Mouse (Mus musculus) heart, embryonic 14.5 days (tissue): Measurements from ENCODE around the gene Cacna1d. TPM values are rescaled to one million over a fixed set of nuclear protein-coding genes. Genes with fewer than 3 reads are reported as not detected.

Experiments used
- ATAC-seq: fragments of 200-750 bp; cut with Nextera tagmentation; 2 replicates; pipeline ENCODE4 v1.8.0; 2017; ENCODE audit warnings: low read depth, moderate TSS enrichment; ENCODE audit not compliant: insufficient number of reproducible peaks, insufficient read depth, low FRiP score
- H3K27ac ChIP-seq, 2 experiments: fragments of 200-500 bp in 1 of 2; fragments of 300-500 bp in 1 of 2; sonication (generic) in 1 of 2; replicated peaks in 1 of 2; 2 replicates each; pipeline ENCODE4 v1.5.1; 2012 to 2014; ENCODE audit warnings: low read depth in 2 of 2, low read length in 2 of 2, control low read depth in 1 of 2, mild to moderate bottlenecking in 1 of 2, mixed read lengths in 1 of 2; ENCODE audit not compliant: control insufficient read depth in 1 of 2, insufficient read depth in 1 of 2
- H3K27me3 ChIP-seq: fragments of 300-500 bp; sonication (generic); 2 replicates; pipeline ENCODE4 v1.6.1; 2014; ENCODE audit warnings: mild to moderate bottlenecking, low read length, control low read depth; ENCODE audit not compliant: control insufficient read depth, insufficient read depth
- H3K36me3 ChIP-seq: fragments of 300-500 bp; sonication (generic); 2 replicates; pipeline ENCODE4 v1.6.1; 2014; ENCODE audit warnings: mild to moderate bottlenecking, control low read depth, low read length, mixed read lengths; ENCODE audit not compliant: control insufficient read depth, insufficient read depth
- H3K4me1 ChIP-seq, 2 experiments: fragments of 200-500 bp in 1 of 2; fragments of 300-500 bp in 1 of 2; sonication (generic) in 1 of 2; 2 replicates each; pipeline ENCODE4 v1.6.1; 2012 to 2014; ENCODE audit warnings: low read length in 2 of 2, control low read depth in 1 of 2, mixed read lengths in 1 of 2; ENCODE audit not compliant: control insufficient read depth in 2 of 2, insufficient read depth in 2 of 2
- H3K4me2 ChIP-seq: fragments of 300-500 bp; sonication (generic); 2 replicates; pipeline ENCODE4 v1.6.1; 2014; ENCODE audit warnings: mild to moderate bottlenecking, low read length
- H3K4me3 ChIP-seq, 2 experiments: fragments of 200-500 bp in 1 of 2; fragments of 300-500 bp in 1 of 2; sonication (generic) in 1 of 2; 2 replicates each; pipeline ENCODE4 v1.5.1; 2012 to 2014; ENCODE audit warnings: low read length in 2 of 2, mild to moderate bottlenecking in 2 of 2, control low read depth in 1 of 2, low read depth in 1 of 2, moderate library complexity in 1 of 2; ENCODE audit not compliant: control insufficient read depth in 1 of 2, insufficient read depth in 1 of 2
- H3K9ac ChIP-seq: fragments of 300-500 bp; sonication (generic); 2 replicates; pipeline ENCODE4 v1.6.1; 2014; ENCODE audit warnings: mild to moderate bottlenecking, low read length
- H3K9me3 ChIP-seq: fragments of 300-500 bp; sonication (generic); 2 replicates; pipeline ENCODE4 v1.6.1; 2016; ENCODE audit warnings: low read length, control low read depth; ENCODE audit not compliant: control insufficient read depth
- WGBS: fragments of 180-500 bp; shearing (Covaris S2); extraction: QIAGEN DNeasy Blood & Tissue Kit; methylation state at CpG from one replicate; pipeline ENCODE4 v1.1.7; 2014; 5-methylcytosine and 5-hydroxymethylcytosine counted together
- polyA plus RNA-seq: library from polyadenylated mRNA; unstranded; fragments of >200 nt; fragmentation: Nextera tagmentation; extraction: Ambion mirVana; gene quantifications from 2 replicates; pipeline ENCODE4 v1.2.1, GENCODE M21; 2014

The Cacna1d gene
- polyA plus RNA-seq, 1 experiment from 2014 or later: 13.1 TPM

- Histone ChIP-seq H3K4me1 (peaks cover 11 to 37% of the 10 kb centered on the region in 2 experiments), H3K27me3 (no peaks in the 10 kb centered on the region), H3K9ac (no peak overlapping the region), H3K4me2 (no peak overlapping the region), H3K27ac (no peak overlapping the region), H3K4me3 (no peak overlapping the region), H3K36me3 (peaks cover 21% of the 10 kb centered on the region), H3K9me3 (peaks cover 4% of the 10 kb centered on the region; the same call in 1 of the 2 replicates)
- 62% methylated on average over 2 of the region's 2 CpGs for WGBS
- no peak for ATAC-seq
These were observed 6.9 kb upstream of the Cacna1d start for GRCm38 (mm10) chr14:30498202-30498601.

DNA sequence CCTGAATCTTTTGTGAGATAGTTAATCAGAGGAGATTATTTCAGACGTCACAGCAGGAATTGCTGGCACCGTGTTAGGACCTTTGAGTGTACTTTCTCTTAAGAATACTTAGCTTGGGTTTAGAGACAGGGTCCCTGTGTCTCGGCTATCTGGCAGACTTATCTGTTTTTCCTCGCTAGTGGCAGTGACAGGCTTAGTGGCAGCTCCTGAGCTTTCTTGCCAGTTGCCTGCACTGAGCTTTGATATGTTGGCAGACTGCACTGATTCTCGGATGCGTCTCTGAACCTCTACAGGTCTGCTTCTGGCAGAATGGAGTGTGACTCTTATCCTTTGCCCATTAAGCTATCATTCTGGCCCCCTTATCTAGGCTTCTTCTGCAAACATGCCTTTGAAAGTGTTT, 3.7 kb upstream of the Cacna1d start:
- H3K9me3 ChIP-seq: peaks cover 4% of the 10 kb centered on the region; the same call in 1 of the 2 replicates
- H3K4me1 ChIP-seq: peaks cover 13 to 50% of the 10 kb centered on the region in 2 experiments
- no peaks in the 10 kb centered on the region for H3K27me3 ChIP-seq
- no peak overlapping the region for H3K4me3 ChIP-seq
- peak overlapping the region; percentile 46 for H3K4me2 ChIP-seq
- 0 out of 2 replicates have a peak overlapping the region, but pooled peaks have one; percentile 21 for H3K9ac ChIP-seq
- ATAC-seq: peak; percentile 51; the same call in 1 of the 2 replicates
- WGBS: 18% methylated on average over 6 of the region's 6 CpGs
- H3K27ac ChIP-seq: peak overlapping the region; percentile 67 to 72
- peaks cover 29% of the 10 kb centered on the region for H3K36me3 ChIP-seq

DNA sequence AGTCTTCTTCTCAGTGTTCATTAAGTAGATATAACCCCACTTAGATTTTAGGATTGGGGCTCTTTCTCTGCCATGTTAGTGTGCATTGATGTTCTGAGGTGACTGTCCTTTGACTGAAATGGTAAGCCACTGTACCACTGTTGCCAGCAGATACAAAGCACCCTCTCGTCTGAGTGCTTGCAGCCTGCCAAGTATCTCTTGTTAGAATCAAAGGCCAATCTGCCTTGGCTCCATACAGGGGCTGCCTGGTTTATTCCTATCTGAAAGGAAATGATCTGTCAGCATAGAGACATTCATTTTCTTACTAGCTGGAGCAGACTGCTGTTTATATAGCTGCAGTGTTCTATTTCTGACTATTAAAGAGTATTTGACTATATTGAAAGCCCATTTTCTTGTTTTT, 2.0 kb upstream of the Cacna1d start:
- no peak overlapping the region for H3K9ac ChIP-seq
- 21% methylated on average over 1 of the region's 1 CpGs for WGBS
- H3K36me3 ChIP-seq: peaks cover 34% of the 10 kb centered on the region
- H3K27ac ChIP-seq: peak overlapping the region in 1 of 2 experiments; percentile 10; a peak in 1 of 4 replicates
- peaks cover 12 to 43% of the 10 kb centered on the region in 2 experiments for H3K4me1 ChIP-seq
- H3K27me3 ChIP-seq: no peaks in the 10 kb centered on the region
- H3K4me3 ChIP-seq: no peak overlapping the region
- no peak overlapping the region for H3K4me2 ChIP-seq
- no peak; the same call in 1 of the 2 replicates for ATAC-seq
- no peaks in the 10 kb centered on the region for H3K9me3 ChIP-seq

DNA sequence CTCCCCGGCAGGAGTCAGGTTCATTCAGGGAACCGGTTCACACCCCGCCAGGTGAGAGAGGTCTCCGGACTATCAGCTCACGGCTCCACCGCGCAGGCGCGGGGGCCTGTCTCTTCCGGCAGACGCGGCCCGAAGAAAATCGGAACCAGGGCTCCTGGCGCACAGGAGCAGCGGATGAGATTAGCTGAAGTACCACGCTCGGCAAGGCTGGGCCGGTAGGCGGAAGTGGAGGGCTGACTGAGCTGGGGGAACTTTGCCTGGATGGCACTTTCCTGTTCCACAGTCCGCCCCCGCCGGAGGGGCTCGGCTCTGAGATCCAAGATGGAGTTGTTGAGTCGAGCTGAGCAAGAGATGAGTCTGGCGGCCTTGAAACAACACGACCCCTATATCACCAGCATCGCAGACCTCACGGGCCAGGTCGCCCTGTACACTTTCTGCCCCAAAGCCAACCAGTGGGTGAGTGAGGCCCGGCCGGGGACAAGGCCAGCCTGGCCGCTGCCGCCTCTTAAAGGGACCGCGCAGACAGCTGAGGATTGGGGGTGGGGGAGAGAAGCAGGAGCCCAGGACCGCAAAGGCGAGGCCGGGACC, 11.8 kb downstream of the Cacna1d start, which contains the start of gene Dcp1a:
Dcp1a (plus strand) TSS at position 175 of the 588 bp plus-strand sequence.
- peak; percentile 97 for ATAC-seq
- H3K9ac ChIP-seq: peak within 1 kb of the TSS; percentile 92
- peaks cover 0 to 9% of the 10 kb centered on the region in 2 experiments; a peak in 2 of 4 replicates for H3K4me1 ChIP-seq
- peak within 1 kb of the TSS; percentile 88 to 94 for H3K4me3 ChIP-seq
- no peaks in the 10 kb centered on the region for H3K27me3 ChIP-seq
- H3K4me2 ChIP-seq: peak within 1 kb of the TSS; percentile 82
- H3K36me3 ChIP-seq: peaks cover 26% of the 10 kb centered on the region
- 1% methylated on average over 39 of the region's 39 CpGs for WGBS
- no peaks in the 10 kb centered on the region for H3K9me3 ChIP-seq
- peak within 1 kb of the TSS; percentile 79 to 94 for H3K27ac ChIP-seq

- H3K4me1 ChIP-seq: no peaks in the 10 kb centered on the region
- no peaks in the 10 kb centered on the region for H3K9me3 ChIP-seq
- no peaks in the 10 kb centered on the region for H3K36me3 ChIP-seq
- H3K4me3 ChIP-seq: no peak overlapping the region
- H3K9ac ChIP-seq: no peak overlapping the region
- H3K27ac ChIP-seq: no peak overlapping the region
- no peaks in the 10 kb centered on the region for H3K27me3 ChIP-seq
- ATAC-seq: no peak
- 84% methylated on average over 6 of the region's 6 CpGs for WGBS
- H3K4me2 ChIP-seq: no peak overlapping the region
These were observed 16.8 kb downstream of the Cacna1d start for GRCm38 (mm10) chr14:30474416-30474815.

DNA sequence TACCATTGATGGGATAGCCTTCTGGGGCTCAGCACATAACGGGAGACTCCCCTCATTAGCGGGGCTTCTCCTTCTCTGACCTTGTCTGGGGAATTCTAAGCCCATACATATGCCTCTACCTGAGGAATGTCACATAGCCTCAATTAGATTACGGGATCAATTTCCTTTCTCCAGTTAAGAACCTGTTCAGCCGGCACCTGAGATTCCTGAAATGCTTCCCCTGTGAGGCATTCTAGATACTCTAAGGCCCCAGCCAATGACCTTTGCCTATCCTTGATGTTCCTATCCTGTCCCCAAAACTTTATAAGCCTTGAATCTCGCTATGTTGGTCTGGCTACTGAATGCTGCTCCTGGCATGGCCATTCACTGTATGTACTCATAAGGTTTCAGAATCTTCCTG, 17.6 kb downstream of the Cacna1d start:
- Histone ChIP-seq H3K4me1 (no peaks in the 10 kb centered on the region), H3K9me3 (no peaks in the 10 kb centered on the region), H3K27me3 (no peaks in the 10 kb centered on the region), H3K36me3 (no peaks in the 10 kb centered on the region), H3K4me3 (no peak overlapping the region), H3K4me2 (no peak overlapping the region), H3K27ac (no peak overlapping the region), H3K9ac (no peak overlapping the region)
- no peak for ATAC-seq
- WGBS: 60% methylated on average over 5 of the region's 5 CpGs

GRCm38 (mm10) chr14:30463312-30463711, 27.9 kb downstream of the Cacna1d start:
- no peak overlapping the region for H3K9ac ChIP-seq
- H3K27me3 ChIP-seq: no peaks in the 10 kb centered on the region
- H3K27ac ChIP-seq: no peak overlapping the region
- peaks cover 0 to under 1% of the 10 kb centered on the region in 2 experiments; a peak in 1 of 4 replicates for H3K4me1 ChIP-seq
- no peak overlapping the region for H3K4me3 ChIP-seq
- 48% methylated on average over 4 of the region's 4 CpGs for WGBS
- H3K4me2 ChIP-seq: no peak overlapping the region
- ATAC-seq: peak; percentile 50; the same call in 1 of the 2 replicates
- no peaks in the 10 kb centered on the region for H3K36me3 ChIP-seq
- H3K9me3 ChIP-seq: no peaks in the 10 kb centered on the region
